Mouse (Mus musculus): ENCODE measurements around the gene Gm21317. TPM values are rescaled to one million over a fixed set of nuclear protein-coding genes. Genes with fewer than 3 reads are reported as not detected.

The Gm21317 gene
- polyA plus RNA-seq (2012; rRNA removed), result not detected in 2 replicates

GRCm38 (mm10) chrY:82224927-82225326 is at the start of gene Gm21317:
TSS of gene Gm21317 (plus strand) at chrY:82225227.

All from liver, embryonic 18 days (tissue).